Mouse (Mus musculus): ENCODE results near the gene Capn13.

GRCm38 (mm10) chr17:73432564-73433006 lies 31.9 kb upstream of the Capn13 start:
- TF ChIP-seq CTCF (IDR thresholded peaks at IDR 0.05; ENCODE audit: insufficient read depth, low read length) (no peak), POLR2A (IDR thresholded peaks at IDR 0.05; ENCODE audit: borderline replicate concordance, extremely low read depth, low read depth, low read length) (no peak)
